Mouse (Mus musculus): ENCODE measurements around the gene Shoc2. TPM values are rescaled to one million over a fixed set of nuclear protein-coding genes. Genes with fewer than 3 reads are reported as not detected.

Shoc2 gene
- total and polyA plus RNA-seq, 3 experiments, result 12.3 to 26.1 (median 25.4) TPM

DNA sequence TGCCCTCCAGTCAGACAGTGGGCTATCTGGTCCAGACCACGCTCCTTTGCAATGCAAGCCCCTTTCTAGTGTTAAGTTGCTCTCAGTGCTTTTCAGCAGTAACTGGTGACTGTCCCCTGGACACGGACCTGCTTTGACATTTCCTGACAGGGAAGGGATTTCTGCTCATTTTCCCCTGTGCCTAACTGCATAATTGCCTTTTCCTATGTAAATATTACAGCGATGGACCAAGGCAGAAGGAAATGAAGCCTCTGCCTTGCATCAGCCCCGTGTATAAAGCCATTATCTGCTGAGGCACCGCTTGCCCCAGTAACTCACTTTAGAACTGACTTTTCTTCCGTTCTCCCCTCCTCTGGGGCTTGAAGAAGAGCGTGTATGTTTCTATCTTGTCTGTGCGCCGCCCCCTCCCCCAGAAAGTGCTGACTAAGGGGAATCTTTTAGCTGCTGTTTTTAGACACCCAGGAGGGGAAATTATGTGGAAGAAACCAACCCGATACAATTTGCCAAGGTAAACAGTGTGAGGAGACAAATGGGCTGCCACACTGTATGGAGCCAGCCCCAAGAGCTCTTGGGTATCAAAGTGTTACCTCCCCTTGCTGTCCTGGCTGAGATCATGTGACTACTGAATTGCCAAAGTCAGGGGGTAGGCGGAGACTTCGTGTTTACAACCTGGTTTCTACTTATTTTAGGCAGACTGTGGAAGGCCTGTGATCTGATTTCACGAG, 104.2 kb downstream of the Shoc2 start:
- 0 out of 2 replicates have a peak, but pooled peaks cover 2% of the 10 kb centered on the region for H3K4me1 ChIP-seq (ENCODE audit: control insufficient read depth, insufficient read depth, low read length)
- WGBS, result 13% methylated on average over 13 of the region's 13 CpGs
- H3K36me3 ChIP-seq (ENCODE audit: control insufficient read depth, insufficient read depth, low read length), result no peaks in the 10 kb centered on the region
- intact Hi-C loops (cut with DNase I), result loop anchor here (10.0 kb wide), 1 partner anchor 1016 kb away; no protein-coding TSS in a partner anchor
- H3K9ac ChIP-seq (ENCODE audit: low read depth, low read length), result no peak overlapping the region
- no peaks in the 10 kb centered on the region for H3K79me2 ChIP-seq (replicated peaks; ENCODE audit: control insufficient read depth, insufficient read depth, low read length)
- no peak overlapping the region for H3K27ac ChIP-seq
- no peak for DNase-seq
- no peak for TF ChIP-seq EP300 (IDR thresholded peaks at IDR 0.05; ENCODE audit: insufficient read depth, low read depth, low read length)
- no peak for TF ChIP-seq POLR2A (IDR thresholded peaks at IDR 0.05; ENCODE audit: insufficient read depth, low read depth, low read length)
- TF ChIP-seq CTCF (IDR thresholded peaks at IDR 0.05), result no peak
- no peak overlapping the region for H3K4me3 ChIP-seq
- H3K27me3 ChIP-seq (ENCODE audit: control insufficient read depth, insufficient read depth, low read length), result peaks cover 25% of the 10 kb centered on the region

DNA sequence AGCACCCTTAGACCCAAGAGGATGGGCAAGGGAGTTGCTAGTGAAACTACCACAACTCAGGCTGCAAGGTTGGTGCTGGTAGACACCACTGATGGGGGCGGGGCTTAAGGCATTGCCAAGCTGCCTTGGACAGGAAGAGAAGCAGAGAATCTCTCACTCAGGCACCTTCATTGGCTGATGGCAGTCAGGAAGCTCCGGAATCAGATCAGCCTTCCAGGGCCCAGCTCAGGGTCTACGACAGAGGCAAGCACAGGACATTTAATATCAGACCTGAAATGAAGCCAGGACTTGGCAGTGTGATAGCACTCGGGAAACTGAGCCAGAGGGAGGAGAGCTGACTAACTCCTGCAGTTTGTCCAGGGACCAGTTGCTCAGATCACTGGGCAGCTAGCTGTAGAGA, 107.5 kb downstream of the Shoc2 start:
- Histone ChIP-seq H3K9ac (ENCODE audit: low read depth, low read length) (no peak overlapping the region), H3K4me1 (ENCODE audit: control insufficient read depth, insufficient read depth, low read length) (no peaks in the 10 kb centered on the region), H3K27ac (no peak overlapping the region), H3K79me2 (replicated peaks; ENCODE audit: control insufficient read depth, insufficient read depth, low read length) (no peaks in the 10 kb centered on the region), H3K4me3 (no peak overlapping the region), H3K36me3 (ENCODE audit: control insufficient read depth, insufficient read depth, low read length) (no peaks in the 10 kb centered on the region), H3K27me3 (ENCODE audit: control insufficient read depth, insufficient read depth, low read length) (peaks cover 9% of the 10 kb centered on the region)
- WGBS, result 50% methylated on average over 4 of the region's 4 CpGs
- DNase-seq, result no peak
- intact Hi-C loops (cut with DNase I), result no loop called here
- TF ChIP-seq POLR2A (IDR thresholded peaks at IDR 0.05; ENCODE audit: insufficient read depth, low read depth, low read length) (no peak), EP300 (IDR thresholded peaks at IDR 0.05; ENCODE audit: insufficient read depth, low read depth, low read length) (no peak), CTCF (IDR thresholded peaks at IDR 0.05) (no peak)

DNA sequence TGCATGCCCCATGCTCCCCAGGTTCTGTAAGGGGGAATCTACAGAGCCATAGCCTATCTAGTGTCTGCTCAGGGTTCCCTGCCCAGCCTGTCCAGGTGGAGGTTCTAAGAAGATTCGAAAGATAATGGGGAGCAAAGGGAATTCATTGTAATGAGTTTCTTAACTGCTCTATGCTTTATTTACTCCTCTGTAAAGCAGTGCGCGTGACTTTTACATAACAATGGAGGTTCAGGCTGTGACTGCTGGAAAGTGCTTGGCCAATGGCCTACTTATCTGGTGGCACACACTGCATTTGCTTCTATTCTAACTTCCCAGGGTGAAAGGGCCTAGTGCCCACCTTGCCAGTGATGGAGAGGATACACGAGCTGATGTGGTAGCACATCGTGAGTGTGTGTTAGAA, 111.7 kb downstream of the Shoc2 start:
- no peak overlapping the region for H3K9ac ChIP-seq (ENCODE audit: low read depth, low read length)
- H3K4me1 ChIP-seq (ENCODE audit: control insufficient read depth, insufficient read depth, low read length), result no peaks in the 10 kb centered on the region
- no peak overlapping the region for H3K4me3 ChIP-seq
- intact Hi-C loops (cut with DNase I), result no loop called here
- H3K36me3 ChIP-seq (ENCODE audit: control insufficient read depth, insufficient read depth, low read length), result no peaks in the 10 kb centered on the region
- no peak overlapping the region for H3K27ac ChIP-seq
- no peaks in the 10 kb centered on the region for H3K27me3 ChIP-seq (ENCODE audit: control insufficient read depth, insufficient read depth, low read length)
- H3K79me2 ChIP-seq (replicated peaks; ENCODE audit: control insufficient read depth, insufficient read depth, low read length), result no peaks in the 10 kb centered on the region
- no peak for DNase-seq
- TF ChIP-seq POLR2A (IDR thresholded peaks at IDR 0.05; ENCODE audit: insufficient read depth, low read depth, low read length), result no peak
- TF ChIP-seq CTCF (IDR thresholded peaks at IDR 0.05), result no peak
- no peak for TF ChIP-seq EP300 (IDR thresholded peaks at IDR 0.05; ENCODE audit: insufficient read depth, low read depth, low read length)
- 68% methylated on average over 5 of the region's 5 CpGs for WGBS

DNA sequence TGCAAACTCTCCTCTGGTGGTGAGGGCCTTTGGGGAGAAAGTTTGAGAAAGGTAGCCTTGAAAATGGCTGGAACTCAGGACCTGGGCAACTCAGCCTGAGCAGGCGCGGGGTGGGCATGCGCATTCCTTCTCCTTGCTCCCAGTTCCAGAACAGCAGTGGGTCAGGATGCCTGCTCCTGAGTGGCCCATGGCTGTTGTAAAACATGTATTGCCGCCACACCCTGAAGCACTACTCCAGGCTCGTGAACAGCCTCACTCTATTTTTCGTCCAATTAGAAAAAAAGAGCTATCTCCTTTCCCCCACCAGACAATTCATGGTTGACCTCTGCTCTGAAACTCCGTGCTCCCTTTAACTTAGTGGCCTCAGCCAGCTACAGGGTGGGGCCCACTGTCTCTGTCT, 124.3 kb downstream of the Shoc2 start:
- H3K36me3 ChIP-seq (ENCODE audit: control insufficient read depth, insufficient read depth, low read length), result no peaks in the 10 kb centered on the region
- intact Hi-C loops (cut with DNase I), result no loop called here
- 81% methylated on average over 7 of the region's 7 CpGs for WGBS
- no peaks in the 10 kb centered on the region for H3K4me1 ChIP-seq (ENCODE audit: control insufficient read depth, insufficient read depth, low read length)
- no peak for DNase-seq
- H3K9ac ChIP-seq (ENCODE audit: low read depth, low read length), result no peak overlapping the region
- TF ChIP-seq EP300 (IDR thresholded peaks at IDR 0.05; ENCODE audit: insufficient read depth, low read depth, low read length) (no peak), POLR2A (IDR thresholded peaks at IDR 0.05; ENCODE audit: insufficient read depth, low read depth, low read length) (no peak), CTCF (IDR thresholded peaks at IDR 0.05) (no peak)
- H3K27ac ChIP-seq, result no peak overlapping the region
- no peaks in the 10 kb centered on the region for H3K79me2 ChIP-seq (replicated peaks; ENCODE audit: control insufficient read depth, insufficient read depth, low read length)
- H3K4me3 ChIP-seq, result no peak overlapping the region
- no peaks in the 10 kb centered on the region for H3K27me3 ChIP-seq (ENCODE audit: control insufficient read depth, insufficient read depth, low read length)

DNA sequence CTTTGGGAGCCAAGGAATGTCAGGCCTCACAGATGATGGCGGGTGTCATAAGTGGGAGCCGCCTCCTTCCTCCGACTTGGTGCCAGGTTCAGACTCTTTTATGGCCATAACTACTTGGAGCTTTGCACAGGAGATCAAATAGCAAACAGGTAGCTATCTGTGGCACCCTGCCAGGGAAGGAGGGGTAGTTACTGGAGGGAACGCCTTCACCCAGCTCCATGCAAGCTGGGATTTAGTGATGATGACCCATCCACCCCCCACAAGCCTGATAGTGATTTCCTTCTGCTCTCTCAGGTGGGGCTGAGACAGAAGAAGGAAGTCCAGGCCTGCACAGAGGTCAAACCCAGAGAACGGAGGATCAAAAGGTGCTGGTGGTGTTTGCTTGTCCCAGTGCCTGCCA, 126.4 kb downstream of the Shoc2 start:
- Histone ChIP-seq H3K79me2 (replicated peaks; ENCODE audit: control insufficient read depth, insufficient read depth, low read length) (no peaks in the 10 kb centered on the region), H3K4me1 (ENCODE audit: control insufficient read depth, insufficient read depth, low read length) (no peaks in the 10 kb centered on the region), H3K27ac (no peak overlapping the region), H3K36me3 (ENCODE audit: control insufficient read depth, insufficient read depth, low read length) (no peaks in the 10 kb centered on the region), H3K4me3 (no peak overlapping the region), H3K9ac (ENCODE audit: low read depth, low read length) (no peak overlapping the region), H3K27me3 (ENCODE audit: control insufficient read depth, insufficient read depth, low read length) (no peaks in the 10 kb centered on the region)
- TF ChIP-seq CTCF (IDR thresholded peaks at IDR 0.05) (no peak), EP300 (IDR thresholded peaks at IDR 0.05; ENCODE audit: insufficient read depth, low read depth, low read length) (no peak), POLR2A (IDR thresholded peaks at IDR 0.05; ENCODE audit: insufficient read depth, low read depth, low read length) (no peak)
- WGBS, result 51% methylated on average over 5 of the region's 5 CpGs
- intact Hi-C loops (cut with DNase I), result no loop called here
- DNase-seq, result peak; percentile 22 to 27

DNA sequence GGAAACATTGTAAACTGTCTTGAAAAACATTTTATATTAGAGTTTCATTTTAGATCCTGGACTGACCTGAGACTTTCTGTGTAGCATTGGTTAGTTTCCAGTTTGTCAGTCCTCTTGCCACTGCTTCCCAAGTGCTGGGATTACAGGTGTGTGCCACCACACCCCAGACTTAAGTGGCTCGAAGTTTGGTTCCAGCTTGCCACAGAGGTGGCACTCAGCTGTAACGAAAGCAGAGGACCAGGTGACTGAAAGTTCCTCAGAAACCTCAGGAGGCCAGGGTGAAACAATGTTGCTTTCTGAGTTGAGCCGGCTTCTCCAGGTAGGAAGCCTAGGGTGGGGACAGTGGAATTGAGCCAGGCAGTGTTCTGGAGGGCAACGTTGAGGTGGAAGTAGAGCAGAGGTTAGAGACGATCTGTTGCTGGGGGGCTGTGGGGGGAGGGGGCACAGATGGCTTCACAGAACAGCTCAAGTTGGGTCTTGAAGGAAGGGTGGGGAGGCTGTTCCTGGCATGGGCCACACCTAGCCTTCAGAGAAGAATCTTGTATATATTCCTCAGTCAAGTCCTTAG, 128.2 kb downstream of the Shoc2 start:
- 66% methylated on average over 5 of the region's 5 CpGs for WGBS
- no peaks in the 10 kb centered on the region for H3K79me2 ChIP-seq (replicated peaks; ENCODE audit: control insufficient read depth, insufficient read depth, low read length)
- no peaks in the 10 kb centered on the region for H3K4me1 ChIP-seq (ENCODE audit: control insufficient read depth, insufficient read depth, low read length)
- TF ChIP-seq CTCF (IDR thresholded peaks at IDR 0.05) (no peak), EP300 (IDR thresholded peaks at IDR 0.05; ENCODE audit: insufficient read depth, low read depth, low read length) (no peak), POLR2A (IDR thresholded peaks at IDR 0.05; ENCODE audit: insufficient read depth, low read depth, low read length) (no peak)
- DNase-seq, result peak; percentile 24 to 26
- H3K9ac ChIP-seq (ENCODE audit: low read depth, low read length), result no peak overlapping the region
- H3K36me3 ChIP-seq (ENCODE audit: control insufficient read depth, insufficient read depth, low read length), result no peaks in the 10 kb centered on the region
- intact Hi-C loops (cut with DNase I), result no loop called here
- no peaks in the 10 kb centered on the region for H3K27me3 ChIP-seq (ENCODE audit: control insufficient read depth, insufficient read depth, low read length)
- no peak overlapping the region for H3K4me3 ChIP-seq
- peak overlapping the region; percentile 33 for H3K27ac ChIP-seq
